Mouse (Mus musculus) E14TG2a.4 (cell line): ENCODE results near the gene Dock10.
"Not testable (repeated sequence)": the region's sequence is repeated elsewhere in the genome, so short reads cannot be mapped to it uniquely, and the experiment has no call there.

Experiments used
- CTCF ChIP-seq: conservative IDR thresholded peaks from 2 replicates; pipeline ENCODE4 v1.5.1; 2014; ENCODE audit warnings: low read length
- NANOG ChIP-seq: IDR thresholded peaks from 2 replicates; pipeline ENCODE4 v1.6.1; 2014; ENCODE audit warnings: borderline replicate concordance, low read length, mixed read lengths
- POU5F1 ChIP-seq: IDR thresholded peaks from 2 replicates; pipeline ENCODE4 v1.6.1; 2014; ENCODE audit warnings: low read length, borderline replicate concordance

- not testable (repeated sequence) for TF ChIP-seq CTCF, POU5F1, NANOG
Measured at GRCm38 (mm10) chr1:80749122-80749521, 9.2 kb downstream of the Dock10 start.
